Mouse (Mus musculus): ENCODE measurements around the gene Olfr70.

Gene Olfr70

GRCm38 (mm10) chr4:43709869-43710268 lies 9.3 kb upstream of the Olfr70 start, which contains the start of gene Olfr71:
Olfr71 (minus strand) TSS chr4:43710255.
- no peak for DNase-seq

GRCm38 (mm10) chr4:43705991-43706390 lies 5.4 kb upstream of the Olfr70 start:
- no peak for DNase-seq

DNA sequence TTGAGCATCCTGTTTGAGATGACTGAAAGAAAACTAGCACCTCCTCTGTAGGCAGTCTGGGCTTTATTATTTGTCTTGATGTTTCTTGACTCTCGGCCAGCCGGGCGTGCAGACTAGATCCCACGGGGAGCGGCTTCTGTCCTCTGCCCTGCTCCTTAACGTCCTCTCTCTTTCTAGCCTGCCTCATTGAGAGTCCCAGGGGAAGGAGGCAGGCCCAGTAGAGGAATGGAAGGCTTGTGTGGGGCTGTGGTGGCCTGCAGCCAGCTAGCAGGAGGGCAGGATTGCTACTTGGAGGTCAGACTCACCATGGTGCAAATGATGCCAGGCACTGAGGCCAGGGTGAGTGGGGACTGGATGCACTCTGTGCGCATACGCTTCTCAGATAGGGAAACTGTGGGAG lies 3.2 kb upstream of the Olfr70 start:
- DNase-seq = peak; percentile 5

GRCm38 (mm10) chr4:43703439-43703838 lies 2.8 kb upstream of the Olfr70 start:
- DNase-seq = peak; percentile 0

DNA sequence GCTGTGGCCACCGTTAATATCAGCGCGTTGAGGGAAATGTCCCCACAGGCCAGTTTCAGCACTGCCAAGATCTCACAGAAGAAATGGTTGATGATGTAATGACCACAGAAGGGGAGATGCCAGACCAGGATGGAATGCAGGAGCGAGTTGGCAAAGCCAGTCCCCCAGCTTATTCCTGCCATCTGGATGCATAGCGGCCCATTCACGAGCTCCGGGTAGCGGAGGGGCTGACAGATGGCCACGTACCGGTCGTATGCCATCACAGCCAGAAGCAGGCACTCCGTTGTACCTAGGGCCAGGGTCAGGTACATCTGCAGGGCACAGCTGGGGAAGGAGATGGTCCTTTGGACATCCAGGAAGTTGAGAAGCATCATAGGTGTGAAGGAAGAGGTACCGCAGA lies 4.0 kb downstream of the Olfr70 start:
- no peak for DNase-seq

DNA sequence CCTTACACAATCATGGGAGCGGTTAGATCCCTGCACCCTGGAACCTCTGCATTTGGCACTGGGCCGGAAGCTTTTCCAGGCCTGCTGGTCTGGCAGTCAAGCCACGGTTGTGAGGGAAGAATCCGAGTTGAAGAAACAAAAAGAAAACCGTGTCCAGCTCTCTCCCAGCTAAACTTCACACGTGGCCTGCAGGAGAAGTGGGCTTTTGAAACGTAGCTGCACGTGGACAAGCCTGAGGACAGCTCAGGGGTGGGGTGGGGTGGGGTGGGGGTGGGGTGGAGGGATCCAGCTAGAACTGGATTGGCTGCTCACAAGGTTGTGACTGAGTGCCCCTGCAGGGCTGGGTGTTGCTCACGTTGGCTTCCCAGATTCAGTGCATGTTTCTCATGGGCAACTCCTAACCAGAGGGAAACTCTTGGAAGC lies 5.3 kb downstream of the Olfr70 start:
- DNase-seq = no peak

GRCm38 (mm10) chr4:43694439-43695248 lies 6.0 kb downstream of the Olfr70 start:
- no peak for DNase-seq

GRCm38 (mm10) chr4:43693806-43694241 lies 6.8 kb downstream of the Olfr70 start:
- DNase-seq = no peak

DNA sequence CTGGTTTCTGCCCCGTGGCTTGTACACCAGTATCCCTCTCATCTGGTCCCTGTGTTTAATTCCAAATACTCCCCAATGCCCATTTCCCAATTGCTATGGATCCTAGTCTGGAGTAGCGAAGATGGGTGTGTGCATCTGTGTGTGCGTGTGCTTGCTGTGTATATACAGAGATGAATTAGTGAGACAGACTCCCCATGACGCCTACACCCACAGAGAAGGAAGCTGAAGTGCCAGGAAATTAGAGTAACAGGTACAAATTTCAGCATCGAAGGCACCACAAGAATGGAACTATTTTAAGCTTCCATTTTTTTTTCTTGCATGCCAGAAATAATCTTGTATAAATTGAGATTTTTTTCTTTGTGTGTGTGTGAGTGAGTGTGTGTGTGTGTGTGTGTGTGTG lies 9.6 kb downstream of the Olfr70 start:
- no peak for DNase-seq

DNA sequence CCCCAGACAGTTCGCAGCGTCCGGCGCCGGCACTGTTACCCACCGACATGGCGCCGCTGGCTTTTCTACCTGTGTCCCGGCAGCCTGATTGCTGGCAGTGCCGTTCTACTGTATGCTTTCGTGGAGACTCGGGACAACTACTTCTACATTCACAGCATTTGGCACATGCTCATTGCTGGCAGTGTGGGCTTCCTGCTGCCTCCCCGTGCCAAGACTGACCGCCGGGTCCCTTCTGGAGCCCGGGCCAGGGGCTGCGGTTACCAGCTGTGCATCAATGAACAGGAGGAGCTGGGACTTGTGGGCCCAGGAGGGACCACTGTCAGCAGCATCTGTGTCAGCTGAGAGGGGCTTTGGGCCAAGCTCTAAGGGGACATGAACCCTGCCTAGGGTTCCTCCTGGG lies 10.6 kb downstream of the Olfr70 start:
- DNase-seq = no peak

- DNase-seq = no peak
Measured at GRCm38 (mm10) chr4:43679416-43680043, 21.1 kb downstream of the Olfr70 start.

DNA sequence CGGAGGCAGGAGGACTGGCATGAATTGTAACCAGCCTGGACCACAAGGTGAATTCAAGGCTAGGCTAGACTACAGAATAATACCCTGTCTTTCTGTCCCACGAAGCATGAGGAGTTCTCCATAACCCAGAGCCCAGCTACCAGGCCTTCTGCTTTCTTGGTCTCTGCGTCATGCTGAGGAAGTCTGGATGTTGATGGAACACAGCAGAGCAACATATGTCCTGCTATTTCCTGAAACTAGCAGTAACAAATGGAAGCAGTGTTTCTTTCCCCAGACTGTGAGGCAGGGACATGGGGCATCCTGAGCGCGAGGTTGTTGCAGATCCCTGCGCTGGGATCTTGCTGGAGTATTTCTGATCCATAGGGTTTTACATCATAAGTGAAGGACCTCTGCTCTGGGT lies 22.1 kb downstream of the Olfr70 start:
- DNase-seq = no peak

DNA sequence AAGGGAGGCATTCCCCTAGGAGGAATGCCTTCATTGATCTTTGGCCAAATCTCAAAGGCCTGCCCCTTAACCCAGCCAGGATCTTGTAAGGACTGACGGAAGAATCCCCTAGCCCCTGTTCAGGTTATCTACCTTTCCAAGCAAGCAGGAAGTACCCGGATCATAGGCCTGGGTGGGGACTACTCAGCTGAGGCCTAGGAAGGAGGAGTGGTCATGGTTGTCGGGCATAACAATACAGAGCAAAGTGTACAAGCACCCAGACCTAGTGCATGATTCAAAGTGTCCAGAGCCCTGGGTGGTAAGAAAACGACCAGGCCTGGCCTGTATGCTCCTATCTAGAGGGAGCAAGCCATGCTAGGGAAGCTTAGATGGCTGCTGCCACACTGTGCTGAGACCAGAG lies 25.0 kb downstream of the Olfr70 start:
- no peak for DNase-seq

DNA sequence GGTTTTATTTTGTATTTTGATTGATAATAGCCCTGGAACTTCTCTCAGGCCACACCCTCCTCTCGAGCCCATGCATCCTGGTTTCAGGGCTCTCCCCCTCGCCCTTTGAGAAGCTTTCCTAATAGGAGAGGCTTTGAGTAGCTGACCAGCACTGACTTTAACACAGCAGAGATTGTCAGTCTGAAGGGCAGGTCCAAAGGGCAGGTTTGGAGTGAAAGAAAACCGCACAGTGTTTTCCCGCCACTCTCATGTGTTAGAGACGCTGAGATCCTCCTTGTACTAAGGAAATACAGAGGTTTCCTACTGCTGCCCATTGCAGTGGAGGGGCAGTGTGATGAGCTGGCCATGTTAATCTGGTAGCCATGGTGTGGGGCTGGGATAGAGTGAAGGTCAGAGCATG lies 25.6 kb downstream of the Olfr70 start:
- DNase-seq = no peak

GRCm38 (mm10) chr4:43673703-43674102 lies 26.9 kb downstream of the Olfr70 start:
- no peak for DNase-seq

GRCm38 (mm10) chr4:43672070-43672469 lies 28.5 kb downstream of the Olfr70 start:
- peak; percentile 97 for DNase-seq

DNA sequence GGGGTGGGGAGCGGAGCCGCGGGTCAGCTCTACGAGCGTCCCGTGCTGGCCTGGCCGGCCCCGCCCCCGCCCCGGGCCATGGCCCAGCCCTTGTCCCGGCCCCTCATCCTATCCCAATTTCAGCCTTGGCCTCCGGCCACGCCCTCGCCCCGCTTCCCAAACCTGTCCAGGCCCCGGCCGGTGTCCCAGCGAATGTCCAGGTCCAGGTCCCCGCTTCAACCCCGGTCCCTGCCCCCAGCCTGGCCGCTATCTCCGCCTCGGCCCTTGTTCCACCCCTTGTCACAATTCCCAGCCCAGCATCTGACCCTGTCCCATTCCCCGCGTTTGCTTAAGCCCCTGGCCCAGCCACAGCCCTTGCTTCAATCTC lies 31.2 kb downstream of the Olfr70 start:
- peak; percentile 48 for DNase-seq

DNA sequence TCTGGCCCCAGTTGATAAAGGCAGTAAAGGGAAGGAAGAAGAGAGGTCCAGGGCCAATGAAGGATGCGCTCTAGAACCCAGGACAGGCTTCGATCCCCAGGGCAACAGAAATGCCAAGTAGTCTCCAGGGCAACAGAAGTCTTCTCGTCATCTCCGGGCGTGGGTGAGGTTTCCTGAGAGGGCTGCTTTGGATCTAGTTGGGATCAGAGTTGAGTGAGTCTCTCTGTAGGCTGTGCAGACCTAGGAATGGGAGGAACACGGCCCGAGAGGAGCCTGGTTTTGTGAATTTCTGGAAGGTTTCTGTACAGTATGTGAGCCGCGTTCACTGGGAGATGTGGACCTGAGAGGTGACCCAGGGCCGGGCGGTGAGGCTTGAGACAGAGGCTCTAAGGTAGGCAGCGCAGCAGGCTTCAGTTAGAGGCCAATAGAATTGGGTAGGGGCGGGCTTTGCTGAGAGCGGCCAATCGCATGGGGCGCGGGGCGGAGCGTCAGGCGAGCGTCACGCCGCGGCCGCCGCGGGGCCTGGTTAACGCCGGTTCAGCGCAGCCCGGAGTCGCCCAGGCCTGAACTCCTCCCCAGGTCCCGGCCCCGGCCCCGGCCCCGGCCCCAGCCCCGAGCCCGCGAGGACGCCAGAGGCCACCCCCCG lies 31.7 kb downstream of the Olfr70 start, which contains the start of the genes Tmem8b and Fam221b:
Tmem8b (plus strand) TSS at position 190 of the 646 bp plus-strand sequence.
Fam221b (minus strand) TSS at position 364 of the 646 bp plus-strand sequence.
- peak; percentile 90 for DNase-seq

DNA sequence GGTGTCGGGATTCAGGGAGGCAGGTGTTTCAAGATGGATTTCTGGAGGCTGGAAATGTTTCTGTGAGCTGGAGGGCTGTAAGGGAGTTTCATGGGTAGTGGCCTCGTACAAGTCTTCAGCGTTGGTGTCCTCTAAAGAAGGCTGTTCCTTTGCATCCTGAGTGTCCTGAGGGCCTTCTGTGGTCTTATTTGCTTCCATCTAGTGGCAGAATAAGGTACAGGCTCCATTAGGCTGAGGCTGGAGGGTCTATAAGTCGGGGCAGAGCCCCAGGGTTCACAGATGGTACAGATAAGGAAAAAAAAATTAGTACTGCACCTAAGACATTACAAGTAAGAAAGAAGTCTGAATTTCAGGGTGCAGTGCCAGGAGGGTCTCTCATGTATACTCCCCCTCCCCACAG lies 34.2 kb downstream of the Olfr70 start:
- DNase-seq = no peak

GRCm38 (mm10) chr4:43657146-43657545 lies 43.5 kb downstream of the Olfr70 start:
- no peak for DNase-seq

- peak; percentile 91 for DNase-seq
Measured at GRCm38 (mm10) chr4:43656339-43657109, 44.1 kb downstream of the Olfr70 start, which contains the start of gene Hint2. Hint2 (minus strand) TSS chr4:43656466.

DNA sequence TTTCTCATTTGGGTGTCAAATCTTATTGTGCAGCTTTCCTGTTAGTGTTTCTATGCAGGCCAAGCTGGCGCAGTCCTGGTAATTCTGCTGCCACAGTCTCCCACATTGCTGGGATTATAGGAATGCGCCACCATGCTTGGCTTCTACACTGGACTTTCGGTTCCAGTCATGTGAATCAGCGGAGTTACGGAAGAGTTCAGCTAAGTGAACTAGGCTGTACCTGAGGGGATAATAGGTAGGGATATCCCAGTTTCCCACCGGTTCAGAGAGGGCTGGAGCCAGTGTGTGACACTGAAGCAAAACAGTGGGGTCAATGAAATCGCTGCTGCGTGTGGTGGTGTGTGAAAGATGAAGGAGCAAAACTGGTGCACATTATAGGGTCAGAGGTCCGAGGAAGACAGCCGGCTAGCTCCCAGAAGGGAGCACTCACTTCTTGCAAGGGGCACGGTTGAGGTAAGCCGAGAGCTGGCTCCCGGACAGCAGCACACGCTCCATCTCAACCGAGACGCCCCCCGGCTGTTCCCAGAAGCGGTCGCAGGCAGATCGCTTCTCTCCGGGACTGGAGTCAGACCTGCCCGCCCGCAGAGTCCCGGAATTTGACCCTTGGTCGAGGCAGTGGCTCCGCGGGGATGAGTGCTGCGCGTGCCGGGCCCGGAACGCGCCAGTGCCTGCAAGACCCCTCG lies 44.8 kb downstream of the Olfr70 start:
- no peak for DNase-seq

All from right cerebral cortex, postnatal 14 days (tissue).